Mouse (Mus musculus): ENCODE measurements around the gene Tmem253.

Tmem253 gene

GRCm38 (mm10) chr14:52015445-52016100 is at the start of gene Tmem253:
TSS of gene Tmem253 (plus strand) at chr14:52015658.
- DNase-seq (ENCODE audit: low read depth, low spot score) = no peak

GRCm38 (mm10) chr14:51967400-51967799 is 48.1 kb upstream of the Tmem253 start:
- no peak for DNase-seq (ENCODE audit: low read depth, low spot score)

GRCm38 (mm10) chr14:51979252-51979651 is 36.2 kb upstream of the Tmem253 start:
- no peak for DNase-seq (ENCODE audit: low read depth, low spot score)

GRCm38 (mm10) chr14:51983251-51983650 is 32.2 kb upstream of the Tmem253 start:
- peak; percentile 1 for DNase-seq (ENCODE audit: low read depth, low spot score)

GRCm38 (mm10) chr14:51983855-51984246 is 31.6 kb upstream of the Tmem253 start:
- DNase-seq (ENCODE audit: low read depth, low spot score) = peak; percentile 2

- DNase-seq (ENCODE audit: low read depth, low spot score) = peak; percentile 37
Observed at GRCm38 (mm10) chr14:51984247-51985231, 30.9 kb upstream of the Tmem253 start, which contains the start of gene Arhgef40. TSS of gene Arhgef40 (plus strand) at chr14:51984719.

- peak; percentile 45 for DNase-seq (ENCODE audit: low read depth, low spot score)
Observed at GRCm38 (mm10) chr14:51985301-51986152, 29.9 kb upstream of the Tmem253 start.

- no peak for DNase-seq (ENCODE audit: low read depth, low spot score)
Observed at GRCm38 (mm10) chr14:51986153-51986505, 29.3 kb upstream of the Tmem253 start.

GRCm38 (mm10) chr14:51987177-51987576 is 28.3 kb upstream of the Tmem253 start:
- DNase-seq (ENCODE audit: low read depth, low spot score) = peak; percentile 0

GRCm38 (mm10) chr14:51988731-51989130 is 26.7 kb upstream of the Tmem253 start:
- peak; percentile 7 for DNase-seq (ENCODE audit: low read depth, low spot score)

GRCm38 (mm10) chr14:51989461-51989970 is 25.9 kb upstream of the Tmem253 start:
- DNase-seq (ENCODE audit: low read depth, low spot score) = peak; percentile 6

- no peak for DNase-seq (ENCODE audit: low read depth, low spot score)
Observed at GRCm38 (mm10) chr14:51994453-51994852, 21.0 kb upstream of the Tmem253 start.

- no peak for DNase-seq (ENCODE audit: low read depth, low spot score)
Observed at GRCm38 (mm10) chr14:51995219-51995871, 20.1 kb upstream of the Tmem253 start.

- no peak for DNase-seq (ENCODE audit: low read depth, low spot score)
Observed at GRCm38 (mm10) chr14:51996231-51996841, 19.1 kb upstream of the Tmem253 start.

- DNase-seq (ENCODE audit: low read depth, low spot score) = no peak
Observed at GRCm38 (mm10) chr14:51996866-51997265, 18.6 kb upstream of the Tmem253 start.

- DNase-seq (ENCODE audit: low read depth, low spot score) = no peak
Observed at GRCm38 (mm10) chr14:51997483-51997882, 18.0 kb upstream of the Tmem253 start.

GRCm38 (mm10) chr14:52003981-52004495 is 11.4 kb upstream of the Tmem253 start:
- DNase-seq (ENCODE audit: low read depth, low spot score) = peak; percentile 77

GRCm38 (mm10) chr14:52005141-52005540 is 10.3 kb upstream of the Tmem253 start:
- DNase-seq (ENCODE audit: low read depth, low spot score) = no peak

GRCm38 (mm10) chr14:52005616-52006015 is 9.8 kb upstream of the Tmem253 start:
- DNase-seq (ENCODE audit: low read depth, low spot score) = no peak

- DNase-seq (ENCODE audit: low read depth, low spot score) = peak; percentile 55
Observed at GRCm38 (mm10) chr14:52006241-52006640, 9.2 kb upstream of the Tmem253 start.

All from ES-CJ7 (cell line).